20 mouse cellular contexts compared by ENCODE assay signal in the genomic region with DNA sequence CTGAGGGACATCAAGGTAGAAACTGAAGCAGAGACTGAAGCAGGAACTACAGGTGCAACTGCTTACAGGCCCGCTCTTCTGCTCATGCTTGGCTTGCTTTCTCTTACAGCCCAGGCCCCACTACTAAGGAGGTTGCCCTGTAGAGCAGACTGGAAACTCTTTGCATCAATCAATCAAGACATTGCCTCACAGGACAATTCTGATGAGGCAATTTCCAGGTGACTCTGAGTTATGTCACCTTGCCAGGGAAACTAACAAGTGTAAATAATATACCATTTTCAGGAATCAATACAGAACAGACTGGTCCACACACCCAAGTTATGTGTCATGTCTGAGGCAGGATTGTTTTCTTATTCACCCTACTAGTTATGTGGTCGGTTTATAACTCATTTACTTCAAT.
"Had no signal": no experiment of that assay in that cellular context is flagged by ENCODE, and none has a peak within 500 bp of the region (broad histone marks: within the 10 kb centered on the region; RNA-seq: fewer than 3 reads in every experiment).

No protein-coding gene starts in this region.

- H3K9ac ChIP-seq: lung, embryonic 15.5 days; midbrain, embryonic 13.5 days; midbrain, embryonic 15.5 days; neural tube, embryonic 13.5 days; neural tube, embryonic 15.5 days had no signal

- H3K27ac ChIP-seq: lung, embryonic 15.5 days; macrophage; midbrain, embryonic 13.5 days; midbrain, embryonic 15.5 days; neural tube, embryonic 13.5 days; neural tube, embryonic 15.5 days had no signal

- H3K4me2 ChIP-seq: lung, embryonic 15.5 days; midbrain, embryonic 11.5 days; midbrain, embryonic 13.5 days; midbrain, embryonic 15.5 days; neural tube, embryonic 13.5 days; neural tube, embryonic 15.5 days had no signal

- H3K4me3 ChIP-seq: lung, embryonic 15.5 days; megakaryocyte, embryonic 14.5 days; midbrain, embryonic 13.5 days; midbrain, embryonic 15.5 days; neural tube, embryonic 13.5 days; neural tube, embryonic 15.5 days had no signal

- ATAC-seq: lung, postnatal 0 days; midbrain, embryonic 13.5 days; midbrain, embryonic 15.5 days had no signal

- DNase-seq: lung, adult 2 months; lung, postnatal 14 days; lung, postnatal 36 days; retina, postnatal 1 day; right cerebral cortex, adult 18-20 months; right cerebral cortex, postnatal 25 days; right cerebral cortex, postnatal 4 days; spleen, adult 18-20 months; thymus, adult 18-20 months; thymus, postnatal 25 days; thymus, postnatal 4 days had no signal

- H3K9me3 ChIP-seq: lung, embryonic 15.5 days; megakaryocyte, embryonic 14.5 days; midbrain, embryonic 13.5 days; midbrain, embryonic 15.5 days; neural tube, embryonic 13.5 days; neural tube, embryonic 15.5 days had no signal

- H3K27me3 ChIP-seq: lung, embryonic 15.5 days; megakaryocyte, embryonic 14.5 days; midbrain, embryonic 13.5 days; midbrain, embryonic 15.5 days; neural tube, embryonic 13.5 days; neural tube, embryonic 15.5 days had no signal

- H3K36me3 ChIP-seq: midbrain, embryonic 13.5 days; midbrain, embryonic 15.5 days; neural tube, embryonic 13.5 days; neural tube, embryonic 15.5 days had no signal
